Mouse (Mus musculus) liver, adult 2 months (tissue): ENCODE measurements at regions not wholly inside any gene's neighbourhood (a gene's known extent, or its start where the extent isn't known, plus 50 kb on each side); places are given as distances from the start of the nearest gene placed in this dataset.

Experiments used
- DNase-seq: peaks from one replicate; pipeline ENCODE4 v3.0.0-alpha.2; 2011; ENCODE audit warnings: low read depth, low spot score; ENCODE audit errors: extremely low read depth
- H3K27ac ChIP-seq: fragments of 200-500 bp; replicated peaks from 2 replicates; pipeline ENCODE4 v1.5.1; 2012; ENCODE audit warnings: low read depth, mild to moderate bottlenecking, control low read depth, inconsistent platforms, low read length; ENCODE audit not compliant: insufficient read depth
- H3K27me3 ChIP-seq: fragments of 200-500 bp; 2 replicates; pipeline ENCODE4 v1.6.1; 2012; ENCODE audit warnings: mild to moderate bottlenecking, moderate library complexity, low read length, inconsistent platforms; ENCODE audit not compliant: control insufficient read depth, insufficient read depth
- H3K36me3 ChIP-seq: fragments of 200-500 bp; 2 replicates; pipeline ENCODE4 v1.6.1; 2012; ENCODE audit warnings: low read length, inconsistent platforms; ENCODE audit not compliant: control insufficient read depth, insufficient read depth
- H3K4me1 ChIP-seq: fragments of 200-500 bp; 2 replicates; pipeline ENCODE4 v1.6.1; 2011; ENCODE audit warnings: low read length; ENCODE audit not compliant: control insufficient read depth, insufficient read depth
- H3K4me3 ChIP-seq: fragments of 200-500 bp; 2 replicates; pipeline ENCODE4 v1.5.1; 2011; ENCODE audit warnings: low read depth, mild to moderate bottlenecking, control low read depth, low read length, moderate library complexity; ENCODE audit not compliant: insufficient read depth
- H3K79me2 ChIP-seq: fragments of 200-500 bp; 2 replicates; pipeline ENCODE4 v1.6.1; 2012; ENCODE audit warnings: inconsistent platforms, mild to moderate bottlenecking, low read length, moderate library complexity; ENCODE audit not compliant: control insufficient read depth, insufficient read depth
- H3K9ac ChIP-seq: fragments of 200-500 bp; 2 replicates; pipeline ENCODE4 v1.6.1; 2012; ENCODE audit warnings: low read depth, mild to moderate bottlenecking, control low read depth, inconsistent platforms, low read length
- CTCF ChIP-seq: fragments of 200-500 bp; IDR thresholded peaks from 2 replicates; pipeline ENCODE4 v1.5.1; 2011; ENCODE audit warnings: low read depth, low read length, control low read depth
- POLR2A ChIP-seq: fragments of 200-500 bp; IDR thresholded peaks from 2 replicates; pipeline ENCODE4 v1.6.1; 2011; ENCODE audit warnings: low read length, control low read depth; ENCODE audit not compliant: insufficient read depth; ENCODE audit errors: extremely low read depth
- WGBS: fragments of 180-500 bp; shearing (Covaris S2); methylation state at CpG from one replicate; pipeline ENCODE4 v1.1.7; 2018; 5-methylcytosine and 5-hydroxymethylcytosine counted together

DNA sequence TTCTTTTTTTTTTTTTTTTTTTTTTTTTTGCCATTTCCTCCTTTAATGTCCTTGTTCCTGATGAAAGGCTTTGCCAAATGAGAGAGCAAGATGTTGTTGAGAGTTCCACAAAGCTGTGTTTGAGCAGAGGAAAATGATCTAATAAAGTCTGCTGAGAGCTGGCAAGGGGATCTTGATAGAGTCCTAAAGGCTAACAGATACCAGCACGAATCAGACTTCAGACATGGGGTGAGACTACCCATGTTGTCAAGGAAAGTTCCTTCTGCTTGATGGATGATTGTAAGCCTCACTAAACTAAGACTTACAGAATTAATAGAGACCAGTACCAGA is 665.2 kb upstream of the Fam92a start:
- H3K79me2 ChIP-seq, result no peaks in the 10 kb centered on the region
- no peaks in the 10 kb centered on the region for H3K36me3 ChIP-seq
- no peak overlapping the region for H3K4me3 ChIP-seq
- H3K4me1 ChIP-seq, result no peaks in the 10 kb centered on the region
- no peak overlapping the region for H3K27ac ChIP-seq
- H3K9ac ChIP-seq, result no peak overlapping the region
- no peaks in the 10 kb centered on the region for H3K27me3 ChIP-seq
- no peak for TF ChIP-seq CTCF
- TF ChIP-seq POLR2A, result no peak
- no peak for DNase-seq
- 60% methylated on average over 1 of the region's 1 CpGs for WGBS

DNA sequence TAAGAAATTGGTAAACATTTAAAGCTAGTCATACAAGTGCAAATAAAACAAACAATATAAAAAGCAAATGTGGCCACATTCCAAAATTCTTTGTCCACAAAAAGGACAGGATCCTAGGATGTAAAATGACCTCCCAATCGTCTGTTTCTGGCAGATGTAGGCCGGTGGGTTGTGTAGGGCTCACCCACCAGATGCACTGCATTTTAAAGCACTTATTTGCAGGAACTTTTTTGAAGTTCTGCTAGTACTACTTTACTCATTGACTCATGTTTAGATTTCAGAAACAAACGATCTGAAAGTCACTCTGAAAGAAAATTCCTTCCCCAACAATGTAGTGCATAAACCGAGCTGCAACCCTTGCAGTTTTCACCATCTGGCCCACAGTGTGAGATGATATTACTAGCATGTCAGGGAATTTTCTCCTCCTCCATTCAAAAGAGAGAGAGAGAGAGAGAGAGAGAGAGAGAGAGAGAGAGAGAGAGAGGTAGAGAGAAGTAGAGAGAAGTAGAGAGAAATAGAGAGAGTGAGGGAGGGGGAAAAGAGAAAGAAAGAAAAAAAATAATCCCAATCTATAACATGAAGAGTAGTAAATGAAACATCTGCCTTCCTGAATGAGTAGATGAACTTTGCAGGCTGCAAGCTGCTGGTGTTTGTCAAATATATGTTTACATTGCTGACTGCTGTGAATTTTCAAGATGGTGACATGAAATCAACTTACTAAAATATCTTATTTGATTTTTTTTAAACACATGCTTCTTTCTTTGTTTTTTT is 664.7 kb upstream of the Fam92a start:
- H3K4me1 ChIP-seq, result no peaks in the 10 kb centered on the region
- no peaks in the 10 kb centered on the region for H3K36me3 ChIP-seq
- no peaks in the 10 kb centered on the region for H3K27me3 ChIP-seq
- WGBS, result 63% methylated on average over 4 of the region's 4 CpGs
- no peak overlapping the region for H3K9ac ChIP-seq
- TF ChIP-seq POLR2A (no peak), CTCF (no peak)
- H3K27ac ChIP-seq, result no peak overlapping the region
- no peak overlapping the region for H3K4me3 ChIP-seq
- no peaks in the 10 kb centered on the region for H3K79me2 ChIP-seq
- no peak for DNase-seq

DNA sequence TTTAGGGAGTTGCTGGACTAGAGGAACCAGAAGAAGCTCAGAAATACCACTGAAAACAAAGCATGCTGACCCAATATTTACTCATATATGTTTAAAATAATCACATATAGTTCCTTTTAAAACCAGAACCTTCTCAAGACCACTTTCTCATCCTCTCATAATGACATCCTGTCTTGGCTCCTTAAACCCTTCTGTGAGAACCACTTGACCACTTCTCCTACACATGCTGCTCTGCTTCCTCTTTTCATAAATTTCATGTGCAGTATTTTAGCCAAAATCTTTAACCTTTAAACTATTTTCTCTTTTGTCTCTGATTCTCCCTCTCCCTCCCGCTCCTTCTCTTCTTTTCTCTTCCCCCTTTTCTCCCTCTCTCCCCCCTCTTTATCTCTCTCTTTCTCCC is 654.6 kb upstream of the Fam92a start:
- Histone ChIP-seq H3K9ac (no peak overlapping the region), H3K27me3 (no peaks in the 10 kb centered on the region)
- WGBS, result 78% methylated on average over 1 of the region's 1 CpGs

DNA sequence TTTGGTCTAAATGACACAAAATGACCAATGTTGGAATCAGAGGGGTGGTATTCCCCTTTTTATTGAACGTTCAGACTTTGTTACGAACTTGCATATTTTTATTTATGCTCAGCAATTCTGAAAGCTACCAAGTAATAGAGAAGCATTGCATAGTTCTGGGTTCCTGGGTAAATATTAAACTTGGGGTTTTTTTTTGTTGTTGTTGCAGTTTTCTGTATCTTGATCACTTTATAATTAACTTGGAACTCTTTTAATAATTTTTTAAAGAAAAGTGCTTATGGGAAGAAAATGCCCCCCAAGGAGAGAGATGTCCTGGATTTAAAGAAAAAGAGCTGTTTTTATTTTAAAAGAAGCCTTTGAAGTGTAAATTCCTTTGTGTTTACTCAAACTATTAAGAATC is 642.4 kb upstream of the Fam92a start:
- WGBS, result 85% methylated on average over 2 of the region's 2 CpGs
- no peak overlapping the region for H3K4me3 ChIP-seq
- DNase-seq, result no peak
- no peak overlapping the region for H3K27ac ChIP-seq
- H3K4me1 ChIP-seq, result no peaks in the 10 kb centered on the region
- no peak overlapping the region for H3K9ac ChIP-seq
- no peaks in the 10 kb centered on the region for H3K36me3 ChIP-seq
- TF ChIP-seq CTCF, result no peak
- TF ChIP-seq POLR2A, result no peak
- no peaks in the 10 kb centered on the region for H3K79me2 ChIP-seq
- H3K27me3 ChIP-seq, result no peaks in the 10 kb centered on the region

More for the DNA sequence above, 654.6 kb upstream of the Fam92a start:
- H3K4me1 ChIP-seq, result no peaks in the 10 kb centered on the region
- no peak for TF ChIP-seq POLR2A
- TF ChIP-seq CTCF, result no peak
- DNase-seq, result no peak
- H3K79me2 ChIP-seq, result no peaks in the 10 kb centered on the region
- no peaks in the 10 kb centered on the region for H3K36me3 ChIP-seq
- H3K4me3 ChIP-seq, result no peak overlapping the region
- H3K27ac ChIP-seq, result no peak overlapping the region

DNA sequence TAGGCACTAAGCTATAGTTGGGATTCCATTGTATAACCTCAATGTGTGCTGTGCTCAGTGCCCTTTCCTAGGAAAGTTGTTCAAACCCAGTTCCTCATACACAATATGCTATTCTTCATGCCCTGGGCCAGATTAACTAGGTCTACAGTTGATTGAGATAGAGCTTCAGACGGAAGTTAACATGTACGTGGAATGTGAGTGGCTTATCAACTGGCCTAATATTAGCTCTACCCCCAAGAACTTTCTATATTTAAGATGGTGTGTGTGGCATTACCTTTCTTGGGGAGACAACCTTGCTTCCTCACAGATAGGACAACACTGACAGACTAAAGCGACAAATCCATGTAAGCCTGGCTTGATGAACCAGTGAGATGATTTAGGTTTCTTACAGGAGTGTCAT is 629.4 kb upstream of the Fam92a start:
- Histone ChIP-seq H3K4me3 (no peak overlapping the region), H3K27me3 (no peaks in the 10 kb centered on the region), H3K36me3 (no peaks in the 10 kb centered on the region), H3K27ac (no peak overlapping the region), H3K79me2 (no peaks in the 10 kb centered on the region), H3K9ac (no peak overlapping the region), H3K4me1 (no peaks in the 10 kb centered on the region)
- DNase-seq, result no peak
- TF ChIP-seq POLR2A (no peak), CTCF (no peak)
- 84% methylated on average over 3 of the region's 3 CpGs for WGBS

DNA sequence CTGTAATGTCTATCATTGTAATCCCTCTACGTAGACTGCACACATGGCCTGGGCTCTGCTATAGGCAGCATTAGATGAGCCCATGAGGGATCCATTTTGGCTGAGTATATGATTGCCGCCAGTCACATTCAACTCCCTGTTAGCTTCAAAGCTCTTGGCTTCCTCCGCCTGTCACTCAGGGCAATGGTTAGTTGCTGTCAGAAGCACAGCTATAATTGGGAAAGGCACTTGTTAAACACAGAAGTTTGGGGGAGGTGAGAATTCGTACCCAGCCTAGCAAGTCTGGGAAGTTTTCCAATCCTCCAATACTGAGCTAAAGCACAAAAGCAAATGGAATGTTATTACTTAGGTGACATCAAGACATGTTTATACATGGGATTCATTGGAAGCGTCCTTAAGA is 627.7 kb upstream of the Fam92a start:
- Histone ChIP-seq H3K4me1 (no peaks in the 10 kb centered on the region), H3K36me3 (no peaks in the 10 kb centered on the region), H3K9ac (no peak overlapping the region), H3K27me3 (no peaks in the 10 kb centered on the region), H3K27ac (no peak overlapping the region), H3K4me3 (no peak overlapping the region), H3K79me2 (no peaks in the 10 kb centered on the region)
- DNase-seq, result no peak
- 90% methylated on average over 5 of the region's 5 CpGs for WGBS
- TF ChIP-seq POLR2A (no peak), CTCF (no peak)
